Comparison of ENCODE assay signal across 8 mouse cellular contexts in the genomic region with DNA sequence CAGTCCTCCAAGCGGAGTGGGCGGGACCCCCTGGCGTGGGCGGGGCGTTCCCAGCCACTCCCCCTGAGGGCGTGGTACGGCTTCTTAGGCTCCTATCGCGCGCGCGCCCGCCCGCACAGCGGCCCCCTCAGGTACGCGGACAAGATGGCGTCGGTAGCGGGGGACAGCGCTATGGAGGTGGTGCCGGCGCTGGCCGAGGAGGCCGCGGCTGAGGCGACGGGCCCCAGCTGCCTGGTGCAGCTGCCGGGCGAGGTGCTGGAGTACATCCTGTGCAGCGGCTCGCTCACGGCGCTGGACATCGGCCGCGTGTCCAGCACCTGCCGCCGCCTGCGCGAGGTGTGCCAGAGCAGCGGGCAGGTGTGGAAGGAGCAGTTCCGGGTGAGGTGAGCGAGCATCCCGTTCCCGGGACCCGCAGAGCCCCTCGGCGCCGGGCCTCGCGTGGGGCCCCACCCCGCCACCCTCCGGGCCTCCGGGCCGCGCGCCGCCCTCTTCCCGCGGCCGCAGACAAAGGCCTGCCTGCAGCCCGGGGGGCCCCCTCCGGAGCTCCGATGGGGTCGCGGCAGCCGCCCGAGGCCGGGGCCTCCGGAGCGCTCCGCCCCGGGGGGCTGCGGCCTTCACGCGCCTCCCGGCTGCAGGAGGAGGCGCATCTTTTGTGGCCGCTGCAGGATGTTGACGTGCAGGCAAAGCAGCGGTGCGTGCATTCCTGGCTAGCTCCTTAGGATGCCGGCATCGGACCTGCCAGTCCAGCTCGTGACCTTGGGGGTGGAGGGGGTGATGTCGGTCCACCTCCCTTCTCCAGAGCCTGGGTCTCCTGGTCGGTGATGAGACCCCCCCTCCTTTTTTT. TPM values are rescaled to one million over a fixed set of nuclear protein-coding genes. Genes with fewer than 3 reads are reported as not detected.
DNase-seq lines count a peak whose midpoint lies in the region; ATAC-seq and TF ChIP-seq lines count a peak whose summit lies in the region.

Gene Fbxo21 (plus strand): TSS at position 74 of the 844 bp plus-strand sequence.

- peak; percentile 76 for DNase-seq in MEL-GATA-1-ER (ENCODE audit: extremely low read depth, low read depth)
- DNase-seq in cerebellum, adult 8-10 months: peak; percentile 99
- DNase-seq in hindbrain, embryonic 10.5 days (ENCODE audit: low spot score): peak; percentile 97
- DNase-seq in layer of hippocampus, adult 9-11 months: peak; percentile 98
- peak; percentile 93 for DNase-seq in lung, postnatal 0 days (ENCODE audit: low spot score)
- DNase-seq in ovary, postnatal 14 days (ENCODE audit: low spot score): peak; percentile 96
- peak; percentile 96 for DNase-seq in thymus, postnatal 14 days

- H3K27me3 ChIP-seq in hindbrain, embryonic 10.5 days (ENCODE audit: insufficient read depth, poor library complexity, severe bottlenecking): no peaks in the 10 kb centered on the region
- H3K27me3 ChIP-seq in lung, postnatal 0 days (replicated peaks; ENCODE audit: insufficient read depth, low read length): no peaks in the 10 kb centered on the region

- ATAC-seq in frontal cortex, adult (ENCODE audit: low TSS enrichment): peak; percentile 84
- ATAC-seq in lung, postnatal 0 days: peak; percentile 98

- H3K27ac ChIP-seq in hindbrain, embryonic 10.5 days: peak within 1 kb of the TSS; percentile 99
- peak within 1 kb of the TSS; percentile 66; the same call in 1 of the 2 replicates for H3K27ac ChIP-seq in lung, postnatal 0 days (ENCODE audit: low read length)

- H3K4me2 ChIP-seq in lung, postnatal 0 days (replicated peaks; ENCODE audit: low read depth, low read length): peak within 1 kb of the TSS; percentile 95

- under 1% methylated on average over 88 of the region's 88 CpGs for WGBS in hindbrain, embryonic 10.5 days
- under 1% methylated on average over 67 of the region's 88 CpGs for WGBS in lung, postnatal 0 days

- no peak for TF ChIP-seq EP300 in lung, postnatal 0 days (IDR thresholded peaks at IDR 0.05)

- peak; percentile 41 for TF ChIP-seq CTCF in lung, postnatal 0 days (IDR thresholded peaks at IDR 0.05)

- peaks cover 33% of the 10 kb centered on the region for H3K36me3 ChIP-seq in hindbrain, embryonic 10.5 days
- no peaks in the 10 kb centered on the region for H3K36me3 ChIP-seq in lung, postnatal 0 days (ENCODE audit: insufficient read depth, low read length)

- peak within 1 kb of the TSS; percentile 62 for H3K9ac ChIP-seq in lung, postnatal 0 days (replicated peaks; ENCODE audit: low read depth)

- H3K4me3 ChIP-seq in hindbrain, embryonic 10.5 days: peak within 1 kb of the TSS; percentile 99
- peak within 1 kb of the TSS; percentile 95 for H3K4me3 ChIP-seq in lung, postnatal 0 days (ENCODE audit: low read depth, low read length)

- H3K4me1 ChIP-seq in hindbrain, embryonic 10.5 days (replicated peaks): peaks cover 28% of the 10 kb centered on the region
- no peaks in the 10 kb centered on the region; the same call in 1 of the 2 replicates for H3K4me1 ChIP-seq in lung, postnatal 0 days (ENCODE audit: insufficient read depth, low read depth, low read length)

- H3K9me3 ChIP-seq in hindbrain, embryonic 10.5 days: no peaks in the 10 kb centered on the region
- H3K9me3 ChIP-seq in lung, postnatal 0 days (ENCODE audit: low read length): no peaks in the 10 kb centered on the region

RNA-seq across cellular contexts. Expression of gene Fbxo21, which starts in this region (rescaled TPM):
- 103 and 117 TPM in 2 replicates for polyA plus RNA-seq in hindbrain, embryonic 10.5 days (2016; fragmentation: Nextera tagmentation; extraction: Ambion mirVana)
- polyA plus RNA-seq in lung, postnatal 0 days (2015; fragmentation: Nextera tagmentation; extraction: Ambion mirVana): 18.8 and 19.8 TPM in 2 replicates

Comparison
In these comparisons a context has a peak if more than half of its experiments do, and no peak if none do; other contexts are left out.
1. Peak in every context shown above with its lines: DNase-seq, ATAC-seq, H3K4me3 ChIP-seq and H3K27ac ChIP-seq.